7 mouse cellular contexts compared by ENCODE assay signal in the genomic region with DNA sequence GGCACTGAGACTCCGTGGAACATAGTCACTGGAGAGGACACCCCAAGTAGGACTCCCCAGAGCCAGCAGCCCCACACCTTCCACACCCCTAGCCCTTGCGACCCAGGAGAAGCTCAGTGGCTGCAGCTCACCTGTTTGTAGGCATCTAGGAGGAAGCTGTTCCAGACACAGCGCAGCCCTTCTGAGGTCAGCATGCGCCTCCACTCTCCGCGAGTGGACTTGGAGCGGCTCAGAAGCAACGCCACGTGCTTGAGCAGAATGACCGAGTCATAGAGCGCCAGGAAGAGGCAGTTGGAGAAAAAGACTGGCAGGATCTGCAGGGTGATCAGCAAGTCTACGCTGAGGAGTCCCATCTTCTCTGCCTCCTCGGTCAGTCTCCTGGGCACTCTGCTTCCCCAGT. TPM values are rescaled to one million over a fixed set of nuclear protein-coding genes. Genes with fewer than 3 reads are reported as not detected.
DNase-seq lines count a peak whose midpoint lies in the region; ATAC-seq and TF ChIP-seq lines count a peak whose summit lies in the region.

No protein-coding gene starts in this region.

- peak; percentile 11 to 14 for DNase-seq in left cerebral cortex, postnatal 36 days (ENCODE audit: low spot score in 2 of 2)
- DNase-seq in left cerebral cortex, adult 9 months (ENCODE audit: low spot score in 2 of 2) = no peak
- DNase-seq in CD4-positive, CD25-positive, alpha-beta regulatory T cell, adult 2 months (ENCODE audit: low read depth, low spot score) = peak; percentile 13
- DNase-seq in brain, embryonic 14.5 days (ENCODE audit: low read depth) = peak; percentile 23
- DNase-seq in ovary, adult 18-20 months (ENCODE audit: low spot score) = no peak

- H3K27me3 ChIP-seq in heart, embryonic 15.5 days = no peaks in the 10 kb centered on the region

- peak overlapping the region; percentile 63 for H3K4me2 ChIP-seq in heart, embryonic 15.5 days

- WGBS in heart, embryonic 15.5 days = 73% methylated on average over 13 of the region's 13 CpGs
- 49% methylated on average over 13 of the region's 13 CpGs for WGBS in olfactory bulb, adult 2 months

- H3K27ac ChIP-seq in heart, embryonic 15.5 days = no peak overlapping the region
- H3K27ac ChIP-seq in olfactory bulb, adult 2 months (ENCODE audit: insufficient read depth, low read depth, low read length) = no peak overlapping the region

- TF ChIP-seq CTCF in brain, embryonic 14.5 days (IDR thresholded peaks at IDR 0.05; ENCODE audit: borderline replicate concordance, extremely low read depth, insufficient read depth, insufficient read length) = no peak
- no peak for TF ChIP-seq CTCF in olfactory bulb, adult 2 months (IDR thresholded peaks at IDR 0.05; ENCODE audit: insufficient read depth, low read depth, low read length)

- no peaks in the 10 kb centered on the region for H3K9me3 ChIP-seq in heart, embryonic 15.5 days (replicated peaks)

- H3K4me1 ChIP-seq in heart, embryonic 15.5 days (replicated peaks) = 0 out of 2 replicates have a peak, but pooled peaks cover 3% of the 10 kb centered on the region
- H3K4me1 ChIP-seq in olfactory bulb, adult 2 months (ENCODE audit: control insufficient read depth, insufficient read depth, low read length) = peaks cover 5% of the 10 kb centered on the region; the same call in 1 of the 2 replicates

- H3K9ac ChIP-seq in heart, embryonic 15.5 days = 0 out of 2 replicates have a peak overlapping the region, but pooled peaks have one; percentile 17

- H3K36me3 ChIP-seq in heart, embryonic 15.5 days = no peaks in the 10 kb centered on the region

- intact Hi-C loops in left cerebral cortex, postnatal 36 days (cut with DNase I) = loop anchor here (10.0 kb wide), 1 partner anchor 163 kb away; no protein-coding TSS in a partner anchor

- peak overlapping the region; percentile 47 for H3K4me3 ChIP-seq in heart, embryonic 15.5 days
- peak overlapping the region; percentile 31 for H3K4me3 ChIP-seq in olfactory bulb, adult 2 months (ENCODE audit: insufficient read depth, low read depth, low read length)

- no peak for ATAC-seq in heart, embryonic 15.5 days (replicated peaks; ENCODE audit: insufficient number of reproducible peaks, insufficient read depth, low FRiP score, low read depth)

- no peak for TF ChIP-seq POLR2A in brain, embryonic 14.5 days (IDR thresholded peaks at IDR 0.05; ENCODE audit: borderline replicate concordance, extremely low read depth, insufficient read depth, insufficient read length, poor library complexity, severe bottlenecking)
- TF ChIP-seq POLR2A in olfactory bulb, adult 2 months (IDR thresholded peaks at IDR 0.05; ENCODE audit: insufficient read depth, low read depth, low read length) = no peak

RNA-seq across cellular contexts. Expression of gene Dio2, which starts 0.3 kb away (rescaled TPM):
- 10 to 100 TPM; 70.8 to 88.1 TPM for total RNA-seq in left cerebral cortex, postnatal 36 days (2021)
- 0.16 and 0.20 TPM in 2 replicates for polyA plus RNA-seq in brain, embryonic 14.5 days (2012; rRNA removed)
- 0.86 and 1.1 TPM in 2 replicates for polyA plus RNA-seq in heart, embryonic 15.5 days (2015; fragmentation: Nextera tagmentation; extraction: Ambion mirVana)
- polyA plus RNA-seq in olfactory bulb, adult 2 months (2012; ENCODE audit: insufficient read depth, insufficient read length, low replicate concordance, missing spikeins) = 52.1 TPM in 1 of 2 replicates, not detected in the other

Comparison
In these comparisons a context has a peak if more than half of its experiments do, and no peak if none do; other contexts are left out.
1. DNase-seq: peak in left cerebral cortex, postnatal 36 days (2 of 2), CD4-positive, CD25-positive, alpha-beta regulatory T cell, adult 2 months (single experiment) and brain, embryonic 14.5 days (single experiment); none in left cerebral cortex, adult 9 months (0 of 2) and ovary, adult 18-20 months (single experiment).